Mouse (Mus musculus) spleen, postnatal 14 days (tissue): ENCODE data around the gene Tlr12.
"Not testable (repeated sequence)": the region's sequence is repeated elsewhere in the genome, so short reads cannot be mapped to it uniquely, and the experiment has no call there.

Experiments used
- DNase-seq, 2 experiments: peaks; one replicate each; pipeline ENCODE4 v3.0.0; 2021 to 2022; ENCODE audit warnings: low spot score in 2 of 2

The Tlr12 gene

GRCm38 (mm10) chr4:128618963-128619362 lies 544 bp upstream of the Tlr12 start:
- DNase-seq: no peak

DNA sequence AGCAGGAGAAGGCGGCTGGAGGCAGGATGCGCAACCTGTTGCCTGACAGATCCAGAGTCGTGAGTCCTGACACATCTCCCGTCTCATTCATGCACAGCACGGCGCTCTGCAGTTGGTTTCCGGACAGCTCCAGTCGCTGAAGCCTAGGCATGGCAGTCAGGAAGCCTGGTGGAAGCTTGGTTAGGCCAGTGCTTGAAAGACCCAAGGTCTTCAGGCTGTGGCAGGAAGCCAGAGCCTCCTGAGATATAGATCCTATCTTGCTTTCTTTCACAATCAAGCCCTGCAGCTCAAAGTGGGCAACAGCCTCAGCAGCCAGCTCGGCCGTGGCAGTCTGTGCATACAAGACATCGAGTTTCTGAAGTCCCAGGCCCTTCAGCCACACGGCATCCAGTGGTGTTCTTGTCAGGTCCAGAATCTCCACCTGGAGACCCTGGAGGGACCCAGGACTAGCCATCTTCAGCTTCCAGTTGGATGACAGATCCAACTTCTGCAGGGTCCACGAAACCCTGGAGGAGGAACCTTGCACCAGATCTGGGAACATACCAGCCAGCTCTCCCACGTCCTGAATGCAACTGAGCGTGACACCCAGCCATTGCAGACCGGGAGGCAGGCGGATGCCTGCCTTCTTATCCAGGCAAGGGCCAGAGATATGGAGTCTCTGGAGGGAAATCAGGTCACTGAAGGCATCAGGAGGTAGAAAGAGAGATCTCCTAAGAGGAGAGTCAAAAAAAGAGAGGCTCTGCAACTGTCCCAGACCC lies 877 bp downstream of the Tlr12 start:
- DNase-seq: no peak

DNA sequence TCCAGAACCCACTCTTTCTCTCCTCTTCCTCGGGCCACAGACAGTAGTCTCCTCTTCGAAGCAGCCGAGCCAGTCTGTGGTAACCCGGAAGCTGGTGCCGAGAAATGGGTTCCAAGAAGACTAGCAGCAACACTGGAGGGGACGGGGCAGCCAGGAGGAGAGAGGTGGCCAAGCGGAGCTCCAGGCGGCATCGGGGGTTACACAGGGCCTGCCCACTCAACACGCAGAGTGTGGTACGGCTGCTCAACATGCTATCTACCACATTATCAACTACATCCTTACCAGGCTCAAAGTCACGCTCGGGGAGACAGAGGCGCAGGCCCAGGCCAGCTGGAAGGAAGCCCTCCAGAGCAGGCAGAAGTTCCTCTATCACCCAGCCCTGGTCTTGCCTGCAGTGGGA lies 2.7 kb downstream of the Tlr12 start:
- DNase-seq: no peak

DNA sequence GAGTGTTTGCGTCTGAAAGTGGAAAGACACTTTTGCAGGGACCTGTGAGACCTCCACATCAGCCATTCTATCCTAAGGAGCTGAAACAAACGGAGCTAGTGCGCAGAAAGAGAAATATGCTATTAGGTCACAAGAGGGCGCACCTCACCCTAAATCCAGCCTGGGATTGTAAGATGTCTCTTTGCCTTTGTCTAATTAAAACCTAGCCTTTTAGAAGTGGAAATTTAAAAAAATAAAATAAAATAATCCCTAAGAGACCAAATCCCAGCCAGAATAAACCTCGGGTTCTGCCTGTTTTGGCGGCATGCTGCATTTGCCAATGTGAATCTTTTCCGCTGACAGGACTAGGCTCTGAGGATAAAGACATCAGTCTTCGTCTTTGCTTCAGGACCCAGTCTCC lies 5.1 kb downstream of the Tlr12 start:
- DNase-seq: no peak

- DNase-seq: not testable (repeated sequence)
These were observed 6.7 kb downstream of the Tlr12 start for GRCm38 (mm10) chr4:128611726-128612125.

- DNase-seq: no peak
These were observed 7.7 kb downstream of the Tlr12 start for GRCm38 (mm10) chr4:128610706-128611105.

GRCm38 (mm10) chr4:128609925-128610402 lies 8.5 kb downstream of the Tlr12 start, which contains the start of gene Zscan20:
Zscan20 (minus strand) TSS chr4:128610098.
- DNase-seq: peak; percentile 76 to 86

DNA sequence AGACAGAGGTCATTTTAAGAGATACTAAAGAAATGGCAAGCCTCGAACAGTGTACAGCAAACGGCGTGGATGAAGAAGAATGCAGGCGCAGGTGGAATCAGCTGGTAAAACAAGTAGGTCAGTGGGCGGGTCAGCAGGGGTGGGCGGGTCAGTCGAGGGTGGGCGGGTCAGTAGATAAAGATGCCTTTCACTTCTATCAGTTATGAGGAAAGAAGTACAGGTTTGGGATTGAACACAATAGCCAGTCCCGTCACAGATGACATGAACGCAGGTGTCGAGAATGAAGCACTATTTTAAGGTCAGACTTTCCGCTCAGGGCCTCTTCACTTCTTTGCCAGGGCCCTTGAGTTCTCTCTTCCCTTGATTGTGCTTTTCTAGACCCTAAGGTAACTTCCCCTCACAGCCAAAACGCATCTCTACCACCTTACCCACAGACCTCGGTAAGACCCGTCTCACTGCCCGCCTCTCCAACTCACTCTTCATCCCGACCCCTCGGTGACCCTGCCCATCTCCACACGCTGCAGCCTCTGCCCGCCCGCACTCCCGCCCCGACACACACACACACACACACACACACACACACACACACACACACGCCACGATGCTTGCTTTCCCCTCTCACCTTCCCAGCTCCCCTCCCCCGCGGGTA lies 9.0 kb downstream of the Tlr12 start:
- no peak for DNase-seq

DNA sequence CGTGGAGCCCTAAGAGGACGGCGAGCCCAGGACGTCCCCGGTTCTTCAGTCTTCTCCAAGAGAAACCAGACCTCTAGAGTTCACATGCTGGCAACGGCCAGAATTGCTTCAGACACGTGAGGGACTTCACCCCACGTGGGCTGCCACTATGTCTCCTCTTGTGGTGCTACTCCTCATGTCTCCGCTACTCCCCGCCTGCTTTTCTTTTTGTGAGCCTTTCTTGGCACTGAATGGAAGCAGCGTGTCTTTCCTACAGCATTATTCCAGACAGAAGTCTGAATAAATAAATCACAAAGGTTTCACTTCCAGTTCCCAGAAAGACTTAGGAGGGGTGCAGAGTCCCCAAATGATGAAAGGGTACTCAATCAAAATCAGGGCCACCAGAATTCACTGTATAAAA lies 10.8 kb downstream of the Tlr12 start:
- DNase-seq: no peak

GRCm38 (mm10) chr4:128606586-128606985 lies 11.8 kb downstream of the Tlr12 start:
- no peak for DNase-seq

- DNase-seq: no peak
These were observed 20.4 kb downstream of the Tlr12 start for GRCm38 (mm10) chr4:128597801-128598560.

- DNase-seq: no peak
These were observed 24.4 kb downstream of the Tlr12 start for GRCm38 (mm10) chr4:128594062-128594461.

DNA sequence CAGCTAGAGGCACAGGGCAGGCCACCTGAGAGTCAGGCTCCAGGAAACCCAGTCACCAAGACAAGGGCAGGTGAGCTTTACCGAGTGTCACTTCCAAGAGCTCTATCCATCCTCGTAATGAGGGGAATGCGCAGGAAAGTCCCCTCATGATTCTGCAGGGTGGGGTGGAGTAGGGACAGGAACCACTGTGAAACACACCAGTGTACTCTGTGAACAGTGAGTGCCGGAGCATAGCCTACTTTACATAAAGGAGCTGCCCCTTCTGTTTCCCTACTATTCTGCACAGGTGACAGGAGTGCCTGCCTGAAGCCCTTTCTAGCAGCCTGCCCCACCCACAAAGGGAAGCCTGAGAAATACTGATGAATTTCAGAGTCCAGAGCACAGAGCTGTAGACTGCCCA lies 25.1 kb downstream of the Tlr12 start:
- DNase-seq: no peak

DNA sequence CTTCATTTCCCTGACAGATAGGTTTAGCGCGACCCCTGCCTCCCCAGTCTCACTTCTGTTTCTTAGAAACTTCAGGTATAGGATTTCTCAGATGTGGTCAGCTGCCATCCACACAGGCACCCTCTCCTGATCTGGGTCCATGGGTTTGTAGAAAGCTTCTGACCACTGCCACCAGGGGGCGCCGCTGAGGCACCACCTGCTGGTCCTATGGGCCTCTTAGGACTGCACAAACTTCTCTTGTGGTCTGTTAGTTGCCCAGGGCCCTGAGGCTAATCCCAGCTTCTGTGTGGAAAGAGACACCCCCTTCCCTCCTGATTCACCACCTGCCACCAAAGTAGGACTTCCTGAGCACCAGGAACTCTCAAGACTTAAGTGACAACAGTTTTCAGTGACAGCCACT lies 39.2 kb downstream of the Tlr12 start:
- DNase-seq: peak in 1 of 2 experiments; percentile 38

DNA sequence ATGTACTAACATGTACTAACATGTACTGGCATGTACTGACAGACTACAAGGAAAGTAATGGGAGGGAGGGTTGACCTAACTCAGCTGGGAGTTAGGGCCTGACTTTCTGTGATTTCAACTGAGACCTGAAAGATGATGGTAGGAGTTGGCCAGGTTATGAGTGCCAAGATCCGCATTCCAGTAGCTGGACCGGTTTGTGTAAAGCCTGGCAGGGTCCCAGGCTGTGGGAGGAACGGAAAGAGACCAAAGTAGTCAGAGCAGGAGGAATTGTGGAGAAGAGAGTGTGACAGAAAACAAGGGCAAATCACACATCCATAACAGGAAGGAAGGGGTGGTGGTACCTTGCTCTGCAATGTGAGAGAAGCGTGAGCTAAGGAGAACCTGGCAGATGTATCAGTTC lies 42.6 kb downstream of the Tlr12 start:
- no peak for DNase-seq
